14 mouse cellular contexts compared by ENCODE assay signal in genomic region chr11:52565457-52565856, GRCm38 (mm10).
DNase-seq lines count a peak whose midpoint lies in the region; ATAC-seq lines count a peak whose summit lies in the region.
"Had no signal": no experiment of that assay in that cellular context is flagged by ENCODE, and none has a peak within 500 bp of the region (broad histone marks: within the 10 kb centered on the region; RNA-seq: fewer than 3 reads in every experiment).

No protein-coding gene starts in this region.

- H3K9me3 ChIP-seq in limb, embryonic 13.5 days: no peaks in the 10 kb centered on the region
- no peaks in the 10 kb centered on the region for H3K9me3 ChIP-seq in limb, embryonic 10.5 days (replicated peaks)
- H3K9me3 ChIP-seq in embryonic facial prominence, embryonic 14.5 days (ENCODE audit: control insufficient read depth, low read length): no peaks in the 10 kb centered on the region
- no peaks in the 10 kb centered on the region for H3K9me3 ChIP-seq in intestine, embryonic 16.5 days (ENCODE audit: control insufficient read depth, low read length)
- H3K9me3 ChIP-seq: megakaryocyte, embryonic 14.5 days; neural tube, embryonic 15.5 days had no signal

- ATAC-seq in limb, embryonic 13.5 days (ENCODE audit: low FRiP score, low read depth): peak; percentile 80; the same call in 1 of the 2 replicates
- ATAC-seq in embryonic facial prominence, embryonic 14.5 days (ENCODE audit: low read depth): peak; percentile 73
- peak; percentile 59; the same call in 1 of the 2 replicates for ATAC-seq in intestine, embryonic 16.5 days

- peaks cover 42% of the 10 kb centered on the region for H3K4me1 ChIP-seq in limb, embryonic 13.5 days
- peaks cover 47% of the 10 kb centered on the region for H3K4me1 ChIP-seq in limb, embryonic 10.5 days
- H3K4me1 ChIP-seq in embryonic facial prominence, embryonic 14.5 days (ENCODE audit: control insufficient read depth, insufficient read depth, low read length): peaks cover 11% of the 10 kb centered on the region
- H3K4me1 ChIP-seq in intestine, embryonic 16.5 days (ENCODE audit: control insufficient read depth, insufficient read depth, low read length): peaks cover 14% of the 10 kb centered on the region

- H3K9ac ChIP-seq in limb, embryonic 13.5 days: no peak overlapping the region
- no peak overlapping the region for H3K9ac ChIP-seq in embryonic facial prominence, embryonic 14.5 days (ENCODE audit: low read depth, low read length)
- no peak overlapping the region for H3K9ac ChIP-seq in intestine, embryonic 16.5 days (ENCODE audit: low read depth, low read length)
- H3K9ac ChIP-seq: neural tube, embryonic 15.5 days had no signal

- H3K36me3 ChIP-seq in limb, embryonic 13.5 days: no peaks in the 10 kb centered on the region
- no peaks in the 10 kb centered on the region for H3K36me3 ChIP-seq in limb, embryonic 10.5 days
- H3K36me3 ChIP-seq in embryonic facial prominence, embryonic 14.5 days (ENCODE audit: control insufficient read depth, insufficient read depth, low read length): no peaks in the 10 kb centered on the region
- H3K36me3 ChIP-seq in intestine, embryonic 16.5 days (ENCODE audit: control insufficient read depth, insufficient read depth, low read length): no peaks in the 10 kb centered on the region
- H3K36me3 ChIP-seq: neural tube, embryonic 15.5 days had no signal

- DNase-seq in limb, embryonic 10.5 days (ENCODE audit: low spot score): no peak
- DNase-seq in embryonic facial prominence, embryonic 14.5 days (ENCODE audit: low spot score): peak; percentile 72
- peak; percentile 70 for DNase-seq in retina, embryonic 14.5 days (ENCODE audit: low spot score)
- DNase-seq in right cerebral cortex, postnatal 25 days: no peak
- no peak for DNase-seq in spleen, postnatal 10 days (ENCODE audit: low spot score in 2 of 2)
- DNase-seq in cerebellum, adult 8-10 months: no peak
- DNase-seq: cerebellum, adult 11-12 months; left cerebral cortex, postnatal 4 days; spleen, adult 18-20 months; thymus, postnatal 25 days had no signal

- 3% methylated on average over 1 of the region's 1 CpGs for WGBS in limb, embryonic 13.5 days
- 2% methylated on average over 1 of the region's 1 CpGs for WGBS in limb, embryonic 10.5 days
- WGBS in embryonic facial prominence, embryonic 14.5 days: 0% methylated on average over 1 of the region's 1 CpGs
- WGBS in intestine, embryonic 16.5 days: 24% methylated on average over 1 of the region's 1 CpGs

- H3K4me2 ChIP-seq in limb, embryonic 13.5 days (replicated peaks): no peak overlapping the region
- no peak overlapping the region for H3K4me2 ChIP-seq in embryonic facial prominence, embryonic 14.5 days (ENCODE audit: low read depth, low read length)
- no peak overlapping the region for H3K4me2 ChIP-seq in intestine, embryonic 16.5 days (ENCODE audit: low read depth, low read length)
- H3K4me2 ChIP-seq: neural tube, embryonic 15.5 days had no signal

- peaks cover 3% of the 10 kb centered on the region for H3K27me3 ChIP-seq in limb, embryonic 13.5 days
- H3K27me3 ChIP-seq in limb, embryonic 10.5 days (ENCODE audit: low read depth, poor library complexity, severe bottlenecking): no peaks in the 10 kb centered on the region
- H3K27me3 ChIP-seq in embryonic facial prominence, embryonic 14.5 days (replicated peaks; ENCODE audit: control insufficient read depth, insufficient read depth, low read length): no peaks in the 10 kb centered on the region
- H3K27me3 ChIP-seq in intestine, embryonic 16.5 days (replicated peaks; ENCODE audit: control insufficient read depth, insufficient read depth, low read length): no peaks in the 10 kb centered on the region

- H3K27ac ChIP-seq in limb, embryonic 13.5 days: no peak overlapping the region
- no peak overlapping the region for H3K27ac ChIP-seq in limb, embryonic 10.5 days
- no peak overlapping the region for H3K27ac ChIP-seq in embryonic facial prominence, embryonic 14.5 days (replicated peaks; ENCODE audit: low read depth, low read length)
- no peak overlapping the region; the same call in 1 of the 2 replicates for H3K27ac ChIP-seq in intestine, embryonic 16.5 days (ENCODE audit: low read length)
- H3K27ac ChIP-seq: neural tube, embryonic 15.5 days had no signal

- no peak overlapping the region for H3K4me3 ChIP-seq in limb, embryonic 13.5 days
- no peak overlapping the region for H3K4me3 ChIP-seq in limb, embryonic 10.5 days
- no peak overlapping the region for H3K4me3 ChIP-seq in embryonic facial prominence, embryonic 14.5 days (ENCODE audit: low read depth, low read length)
- no peak overlapping the region for H3K4me3 ChIP-seq in intestine, embryonic 16.5 days (ENCODE audit: low read length)
- H3K4me3 ChIP-seq: megakaryocyte, embryonic 14.5 days; neural tube, embryonic 15.5 days had no signal

Comparison
In these comparisons a context has a peak if more than half of its experiments do, and no peak if none do; other contexts are left out.
1. DNase-seq: peak in embryonic facial prominence, embryonic 14.5 days (single experiment) and retina, embryonic 14.5 days (single experiment); none in limb, embryonic 10.5 days (single experiment), right cerebral cortex, postnatal 25 days (single experiment), spleen, postnatal 10 days (0 of 2) and cerebellum, adult 8-10 months (single experiment).
2. Peak in every context shown above with its lines, with median percentiles within 50 percentile points of each other: ATAC-seq.